Mouse (Mus musculus) myocyte (in vitro differentiated cells): Measurements from ENCODE around the gene Mast4. TPM values are rescaled to one million over a fixed set of nuclear protein-coding genes. Genes with fewer than 3 reads are reported as not detected.

ENCODE experiments used
- H3K27me3 ChIP-seq: one replicate; pipeline ENCODE4 v1.6.1; 2011; ENCODE audit not compliant: control insufficient read depth, insufficient read depth, insufficient read length
- H3K36me3 ChIP-seq: one replicate; pipeline ENCODE4 v1.6.1; 2011; ENCODE audit not compliant: control insufficient read depth, insufficient read depth
- H3K4me2 ChIP-seq: one replicate; pipeline ENCODE4 v1.6.1; 2011; ENCODE audit warnings: low read depth, control low read depth
- H3K4me3 ChIP-seq: one replicate; pipeline ENCODE4 v1.5.1; 2011; ENCODE audit warnings: mild to moderate bottlenecking, control low read depth, moderate library complexity
- H3K79me2 ChIP-seq: one replicate; pipeline ENCODE4 v1.6.1; 2011; ENCODE audit not compliant: control insufficient read depth, insufficient read depth
- H3ac ChIP-seq: one replicate; pipeline ENCODE4 v1.6.1; 2011; ENCODE audit not compliant: control insufficient read depth, insufficient read length
- CEBPB ChIP-seq: IDR thresholded peaks from 2 replicates; pipeline ENCODE4 v1.6.1; 2011; ENCODE audit warnings: mild to moderate bottlenecking, moderate library complexity; ENCODE audit not compliant: poor library complexity, insufficient read depth, severe bottlenecking
- E2F4 ChIP-seq: IDR thresholded peaks from one replicate; pipeline ENCODE4 v1.6.1; 2011; ENCODE audit warnings: mild to moderate bottlenecking, control low read depth, moderate library complexity; ENCODE audit not compliant: insufficient read depth
- MAX ChIP-seq: IDR thresholded peaks from one replicate; pipeline ENCODE4 v1.6.1; 2011; ENCODE audit warnings: low read depth, mild to moderate bottlenecking, control low read depth
- MYOD1 ChIP-seq, 3 experiments: IDR thresholded peaks; one replicate each; pipeline ENCODE4 v1.6.1; 2011; ENCODE audit warnings: control low read depth in 2 of 3, low read depth in 2 of 3, mild to moderate bottlenecking in 2 of 3, moderate library complexity in 1 of 3; ENCODE audit not compliant: insufficient read length in 2 of 3, control insufficient read depth in 1 of 3
- MYOG ChIP-seq, 3 experiments: IDR thresholded peaks; one replicate each; pipeline ENCODE4 v1.6.1; 2011; ENCODE audit warnings: control low read depth in 2 of 3, low read depth in 2 of 3, mild to moderate bottlenecking in 2 of 3; ENCODE audit not compliant: insufficient read length in 2 of 3, control insufficient read depth in 1 of 3, insufficient read depth in 1 of 3
- POLR2A ChIP-seq: IDR thresholded peaks from one replicate; pipeline ENCODE4 v1.6.1; 2011; ENCODE audit warnings: low read depth, mild to moderate bottlenecking, control low read depth, moderate library complexity; ENCODE audit not compliant: insufficient read length
- POLR2AphosphoS2 ChIP-seq: IDR thresholded peaks from one replicate; pipeline ENCODE4 v1.6.1; 2011; ENCODE audit warnings: low read depth, control low read depth; ENCODE audit not compliant: insufficient read length
- REST ChIP-seq: IDR thresholded peaks from one replicate; pipeline ENCODE4 v1.6.1; 2011; ENCODE audit warnings: mild to moderate bottlenecking, control low read depth, moderate library complexity; ENCODE audit not compliant: insufficient read depth, insufficient read length
- SRF ChIP-seq: IDR thresholded peaks from one replicate; pipeline ENCODE4 v1.6.1; 2011; ENCODE audit warnings: low read depth; ENCODE audit not compliant: control insufficient read depth, insufficient read length
- TCF12 ChIP-seq: IDR thresholded peaks from one replicate; pipeline ENCODE4 v1.6.1; 2011; ENCODE audit warnings: mild to moderate bottlenecking, control low read depth; ENCODE audit not compliant: poor library complexity, insufficient read depth, severe bottlenecking
- TCF3 ChIP-seq: IDR thresholded peaks from one replicate; pipeline ENCODE4 v1.6.1; 2011; ENCODE audit warnings: low read depth, control low read depth; ENCODE audit not compliant: insufficient read length
- USF1 ChIP-seq: IDR thresholded peaks from one replicate; pipeline ENCODE4 v1.6.1; 2011; ENCODE audit warnings: low read depth, mild to moderate bottlenecking, control low read depth, moderate library complexity
- polyA plus RNA-seq: library from polyadenylated mRNA; unstranded; fragments of >200 nt; fragmentation: generic; extraction: Trizol; gene quantifications from one replicate; pipeline ENCODE4 v1.2.1, GENCODE M21; 2012; ENCODE audit warnings: missing spikeins

Gene Mast4
- polyA plus RNA-seq, 1 experiment: 15.0 TPM

DNA sequence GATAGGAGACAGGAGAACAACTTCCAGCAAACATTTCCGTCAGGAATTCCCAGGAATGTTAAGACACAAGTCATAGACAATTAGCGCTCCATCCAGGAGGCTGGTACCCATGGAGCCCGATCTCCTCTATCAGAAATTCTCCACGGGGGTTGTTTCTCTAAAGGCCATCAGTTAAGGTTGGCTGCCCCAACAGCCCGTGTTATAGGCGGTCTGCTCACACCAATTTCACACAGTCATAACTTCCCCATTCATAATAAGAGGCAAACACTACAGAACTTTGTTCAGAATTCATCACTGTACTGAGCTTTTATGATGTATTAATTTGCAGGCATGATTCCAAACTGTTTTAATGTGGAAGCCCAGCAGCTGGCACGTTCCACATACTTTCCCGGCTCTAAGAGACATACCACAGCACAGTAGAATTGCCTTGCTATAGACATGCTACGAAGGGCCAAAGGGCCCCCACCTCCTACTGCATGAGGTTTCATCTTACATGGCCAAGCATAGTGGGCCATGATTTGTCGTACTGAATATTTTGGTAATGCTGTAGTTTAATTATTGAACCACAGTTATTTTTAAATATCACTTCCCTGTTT is 19.1 kb downstream of the Mast4 start:
- TF ChIP-seq TCF3: no peak
- no peak for TF ChIP-seq MAX
- TF ChIP-seq USF1: no peak
- TF ChIP-seq POLR2A: no peak
- TF ChIP-seq MYOD1 (IDR thresholded peaks at IDR 0.05; ENCODE audit: control insufficient read depth in 1 of 3, insufficient read length in 2 of 3, low read depth in 2 of 3): no peak
- TF ChIP-seq CEBPB: no peak
- no peak for TF ChIP-seq POLR2AphosphoS2
- no peak for TF ChIP-seq MYOG (IDR thresholded peaks at IDR 0.05; ENCODE audit: control insufficient read depth in 1 of 3, insufficient read depth in 1 of 3, insufficient read length in 2 of 3, low read depth in 2 of 3)
- TF ChIP-seq SRF: no peak
- TF ChIP-seq TCF12: no peak
- TF ChIP-seq REST: no peak
- no peak for TF ChIP-seq E2F4
- Histone ChIP-seq H3K27me3 (no peaks in the 10 kb centered on the region), H3K4me3 (no peak overlapping the region)

DNA sequence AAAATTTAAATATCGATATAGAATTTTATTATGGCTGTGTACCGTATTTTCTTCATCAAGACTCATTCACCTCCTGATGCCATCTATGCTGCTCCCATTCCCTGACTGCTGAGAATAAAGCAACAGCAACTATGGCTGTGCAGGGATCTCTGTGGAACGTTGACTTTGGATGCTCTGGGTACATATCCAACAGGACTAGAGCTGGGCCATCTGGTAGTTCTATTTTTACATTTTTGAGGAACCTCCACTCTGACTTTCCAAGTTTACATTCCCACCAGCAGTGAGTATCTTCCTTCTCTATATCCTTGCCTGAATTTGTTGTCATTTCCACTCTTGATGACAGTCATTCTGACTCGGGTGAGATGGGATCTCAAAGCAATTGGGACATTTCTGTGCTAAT is 26.0 kb downstream of the Mast4 start:
- no peak overlapping the region for H3K4me3 ChIP-seq
- no peak overlapping the region for H3K4me2 ChIP-seq
- H3K27me3 ChIP-seq: no peaks in the 10 kb centered on the region
- TF ChIP-seq SRF (no peak), POLR2AphosphoS2 (no peak), E2F4 (no peak), MAX (no peak), TCF3 (no peak), MYOG (IDR thresholded peaks at IDR 0.05; ENCODE audit: control insufficient read depth in 1 of 3, insufficient read depth in 1 of 3, insufficient read length in 2 of 3, low read depth in 2 of 3) (no peak), MYOD1 (IDR thresholded peaks at IDR 0.05; ENCODE audit: control insufficient read depth in 1 of 3, insufficient read length in 2 of 3, low read depth in 2 of 3) (no peak)
- peaks cover 37% of the 10 kb centered on the region for H3K79me2 ChIP-seq
- no peak overlapping the region for H3ac ChIP-seq
- H3K36me3 ChIP-seq: no peaks in the 10 kb centered on the region

More for the DNA sequence above, 19.1 kb downstream of the Mast4 start:
- H3K4me2 ChIP-seq: no peak overlapping the region
- H3K79me2 ChIP-seq: peaks cover 55% of the 10 kb centered on the region
- no peak overlapping the region for H3ac ChIP-seq
- no peaks in the 10 kb centered on the region for H3K36me3 ChIP-seq

DNA sequence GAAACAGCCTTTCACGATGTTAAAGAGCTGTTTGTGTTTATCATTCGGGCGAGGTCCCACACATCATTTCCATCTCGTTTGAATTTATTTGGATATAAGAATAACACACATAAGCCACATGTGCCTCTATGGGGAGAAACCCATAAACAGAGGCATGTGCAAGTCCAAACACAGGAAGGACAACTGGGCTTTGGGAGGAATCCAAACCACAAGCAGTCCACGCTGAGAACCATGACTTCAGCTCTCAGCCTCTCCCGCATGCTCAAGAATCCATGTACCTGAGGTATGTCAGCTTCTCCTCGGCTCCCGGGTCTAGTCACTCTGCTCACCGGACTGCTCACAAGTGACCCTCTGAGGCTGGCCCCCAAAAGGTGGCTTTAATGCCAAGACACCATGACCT is 30.5 kb downstream of the Mast4 start:
- peak overlapping the region; percentile 36 for H3K4me2 ChIP-seq
- no peaks in the 10 kb centered on the region for H3K27me3 ChIP-seq
- H3K79me2 ChIP-seq: peaks cover 45% of the 10 kb centered on the region
- no peak overlapping the region for H3K4me3 ChIP-seq
- TF ChIP-seq USF1 (no peak), MYOG (IDR thresholded peaks at IDR 0.05; ENCODE audit: control insufficient read depth in 1 of 3, insufficient read depth in 1 of 3, insufficient read length in 2 of 3, low read depth in 2 of 3) (peak in 1 of 3 experiments; percentile 39)
- no peak overlapping the region for H3ac ChIP-seq
- no peaks in the 10 kb centered on the region for H3K36me3 ChIP-seq

DNA sequence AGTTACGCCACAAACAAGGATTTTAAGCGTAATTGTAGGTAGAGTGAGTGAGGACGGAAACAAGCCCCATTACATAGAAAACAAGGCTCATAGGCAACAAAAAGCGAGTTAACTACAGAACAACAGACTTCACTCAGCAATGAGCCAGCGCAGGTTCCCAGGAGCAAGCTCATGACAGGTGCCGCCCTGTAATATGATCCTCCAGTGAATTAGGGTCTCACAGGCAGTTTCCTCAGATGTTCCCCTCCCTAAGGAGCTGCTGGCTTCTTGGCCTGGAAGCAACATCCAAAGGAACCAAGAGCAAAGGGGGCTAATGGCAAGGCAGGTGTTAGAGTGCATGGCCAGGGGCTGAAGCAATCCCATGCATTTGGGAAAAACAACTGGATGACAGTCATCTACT is 31.8 kb downstream of the Mast4 start:
- Histone ChIP-seq H3ac (no peak overlapping the region), H3K36me3 (no peaks in the 10 kb centered on the region), H3K4me2 (no peak overlapping the region), H3K79me2 (peaks cover 56% of the 10 kb centered on the region), H3K4me3 (no peak overlapping the region), H3K27me3 (no peaks in the 10 kb centered on the region)
- TF ChIP-seq MYOD1 (IDR thresholded peaks at IDR 0.05; ENCODE audit: control insufficient read depth in 1 of 3, insufficient read length in 2 of 3, low read depth in 2 of 3): no peak
- TF ChIP-seq REST: no peak

DNA sequence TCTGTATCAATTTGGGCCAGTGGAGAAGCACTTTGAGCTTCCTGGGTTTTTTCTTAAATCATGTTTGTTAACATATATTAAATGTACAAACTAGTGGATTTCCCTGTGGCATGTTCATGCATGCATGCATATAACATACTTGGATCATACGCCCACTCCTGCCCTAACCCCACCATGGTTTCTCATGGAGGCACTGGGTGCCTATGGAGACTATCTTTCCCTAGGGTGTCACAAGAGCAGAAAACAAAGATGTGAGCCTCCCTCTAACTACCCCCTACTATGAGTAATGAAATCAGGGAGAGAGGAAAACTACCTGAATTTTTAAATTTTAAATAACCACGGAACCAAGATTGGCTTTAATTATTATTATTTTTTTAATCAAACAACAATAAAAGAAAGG is 32.2 kb downstream of the Mast4 start:
- Histone ChIP-seq H3K27me3 (no peaks in the 10 kb centered on the region), H3K36me3 (no peaks in the 10 kb centered on the region), H3K4me3 (no peak overlapping the region), H3K79me2 (peaks cover 60% of the 10 kb centered on the region), H3ac (no peak overlapping the region), H3K4me2 (no peak overlapping the region)
- no peak for TF ChIP-seq TCF3
- TF ChIP-seq POLR2A: no peak
- TF ChIP-seq SRF: no peak
- no peak for TF ChIP-seq POLR2AphosphoS2
- TF ChIP-seq MYOD1 (IDR thresholded peaks at IDR 0.05; ENCODE audit: control insufficient read depth in 1 of 3, insufficient read length in 2 of 3, low read depth in 2 of 3): no peak
- no peak for TF ChIP-seq CEBPB
- TF ChIP-seq MYOG (IDR thresholded peaks at IDR 0.05; ENCODE audit: control insufficient read depth in 1 of 3, insufficient read depth in 1 of 3, insufficient read length in 2 of 3, low read depth in 2 of 3): no peak
- no peak for TF ChIP-seq E2F4
- no peak for TF ChIP-seq TCF12
- no peak for TF ChIP-seq REST
